Mouse (Mus musculus): Measurements from ENCODE around the gene Ppp1r37. TPM values are rescaled to one million over a fixed set of nuclear protein-coding genes. Genes with fewer than 3 reads are reported as not detected.

Gene Ppp1r37
- total RNA-seq, 1 experiment = 25.3 TPM

DNA sequence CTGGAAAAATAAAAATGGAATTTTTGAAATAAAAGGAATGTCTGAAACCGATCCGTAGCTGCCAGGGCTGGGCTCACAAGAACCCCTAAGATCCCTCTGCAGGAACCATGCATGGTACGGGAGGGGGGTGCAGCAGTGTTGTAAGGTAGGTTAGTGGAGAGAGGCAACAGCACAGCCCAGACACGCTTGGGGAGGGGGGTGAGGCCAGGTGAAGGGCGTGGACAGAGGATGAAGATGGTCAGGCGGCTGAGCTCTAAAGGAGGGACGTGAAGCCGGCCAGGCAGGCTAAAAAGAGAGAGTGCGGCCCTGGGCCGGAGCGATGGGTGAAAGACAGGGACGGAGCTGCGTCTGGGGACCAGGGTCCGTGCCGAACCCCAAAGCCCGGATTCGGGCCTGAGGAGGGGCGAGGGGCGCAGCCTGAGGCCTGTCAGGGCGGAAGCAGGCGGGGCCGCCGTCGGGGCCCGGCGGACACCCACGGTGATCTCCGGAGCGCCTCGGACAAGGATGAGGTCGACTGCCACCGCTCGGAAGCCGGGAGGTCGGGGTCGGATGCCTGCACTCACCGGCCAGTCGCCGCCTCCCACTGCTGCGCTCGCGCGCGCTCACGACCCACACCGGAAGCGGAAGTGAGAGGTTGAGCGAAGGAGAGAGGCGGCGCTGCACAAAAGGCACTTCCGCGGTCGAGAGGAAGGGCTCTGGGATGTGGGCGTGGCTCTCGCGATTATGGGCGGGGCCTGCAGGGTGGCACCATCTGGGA lies 41.2 kb upstream of the Ppp1r37 start, which contains the start of gene Clasrp:
Gene Clasrp, minus strand, starts transcription at position 638 of the 757 bp plus-strand sequence.
- in situ Hi-C loops (cut with MboI; ENCODE audit: low sequenced_read_pairs in 2 of 2, unreplicated experiment in 2 of 2) = no loop called here
- DNase-seq (ENCODE audit: low read depth, low spot score) = peak; percentile 92
- Histone ChIP-seq H3K4me1 (ENCODE audit: control insufficient read depth in 2 of 2, insufficient read depth in 2 of 2, low read length in 2 of 2, poor library complexity in 1 of 2) (peaks cover 3 to 13% of the 10 kb centered on the region in 2 experiments; a peak in 2 of 4 replicates), H3K36me3 (ENCODE audit: control insufficient read depth, insufficient read depth, low read length, poor library complexity, severe bottlenecking) (peaks cover 6% of the 10 kb centered on the region), H3K27ac (ENCODE audit: insufficient read depth, low read depth, low read length, poor library complexity, severe bottlenecking) (peak within 1 kb of the TSS; percentile 49; the same call in 1 of the 2 replicates), H3K4me3 (ENCODE audit: insufficient read depth in 1 of 2, low read depth in 1 of 2, low read length in 2 of 2, poor library complexity in 1 of 2, severe bottlenecking in 1 of 2) (peak within 1 kb of the TSS; percentile 85 to 89), H3K9me3 (ENCODE audit: control insufficient read depth, insufficient read depth, low read depth, low read length) (no peaks in the 10 kb centered on the region), H3K9ac (ENCODE audit: insufficient read depth, low read depth, low read length, poor library complexity, severe bottlenecking) (peak within 1 kb of the TSS; percentile 87)
- TF ChIP-seq ZNF384 (IDR thresholded peaks at IDR 0.05; ENCODE audit: low read depth, low read length) (no peak), MAFK (IDR thresholded peaks at IDR 0.05; ENCODE audit: insufficient read depth, low read depth, low read length) (no peak), CHD2 (IDR thresholded peaks at IDR 0.05; ENCODE audit: low read depth, low read length) (no peak), HCFC1 (IDR thresholded peaks at IDR 0.05; ENCODE audit: borderline replicate concordance, insufficient read depth, low read length) (0 out of 2 replicates have a peak, but pooled peaks have one; percentile 23)

DNA sequence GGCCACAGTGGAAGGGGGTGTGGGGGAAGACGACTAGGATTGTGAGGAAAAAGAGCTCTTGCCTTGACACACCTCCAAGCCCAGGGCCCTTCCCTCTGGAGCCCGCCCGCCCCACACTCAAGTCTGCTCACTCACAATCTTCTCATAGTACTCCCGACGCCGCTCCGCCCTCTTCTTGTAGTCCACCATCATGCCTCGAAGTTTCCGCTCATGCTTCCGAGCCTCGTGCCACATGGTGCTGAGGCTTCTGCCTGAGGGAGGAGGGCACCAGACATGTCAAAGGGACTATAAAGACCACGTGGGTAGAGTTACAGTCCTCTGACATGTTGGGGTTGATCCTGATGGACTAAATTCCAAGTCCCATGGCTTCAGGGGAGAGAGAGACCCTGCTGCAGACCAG lies 40.2 kb upstream of the Ppp1r37 start:
- Histone ChIP-seq H3K36me3 (ENCODE audit: control insufficient read depth, insufficient read depth, low read length, poor library complexity, severe bottlenecking) (peaks cover 13% of the 10 kb centered on the region), H3K9ac (ENCODE audit: insufficient read depth, low read depth, low read length, poor library complexity, severe bottlenecking) (peak overlapping the region; percentile 34; the same call in 1 of the 2 replicates)
- in situ Hi-C loops (cut with MboI; ENCODE audit: low sequenced_read_pairs in 2 of 2, unreplicated experiment in 2 of 2) = no loop called here

DNA sequence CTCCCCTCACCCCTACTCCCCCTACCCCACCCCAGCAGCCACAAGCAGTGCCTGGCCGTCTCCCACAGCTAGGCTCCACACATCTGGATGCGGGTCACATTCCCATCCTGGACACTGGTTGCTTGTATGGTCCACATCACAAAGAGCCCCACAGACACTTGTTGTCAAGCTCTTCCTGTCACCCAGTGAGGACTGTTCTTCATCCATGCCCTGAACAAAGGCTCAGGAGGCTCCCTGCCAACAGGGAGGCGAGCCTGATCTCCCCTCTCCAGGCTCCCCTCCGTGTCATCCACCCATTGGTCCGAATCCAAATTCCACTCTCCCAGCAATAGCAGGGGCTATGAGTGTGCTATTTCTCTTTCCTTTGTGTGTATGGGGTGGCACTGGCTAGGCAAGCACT lies 37.7 kb upstream of the Ppp1r37 start:
- no peak overlapping the region for H3K27ac ChIP-seq (ENCODE audit: insufficient read depth, low read depth, low read length, poor library complexity, severe bottlenecking)
- TF ChIP-seq ZNF384 (IDR thresholded peaks at IDR 0.05; ENCODE audit: low read depth, low read length) (no peak), MAFK (IDR thresholded peaks at IDR 0.05; ENCODE audit: insufficient read depth, low read depth, low read length) (no peak), HCFC1 (IDR thresholded peaks at IDR 0.05; ENCODE audit: borderline replicate concordance, insufficient read depth, low read length) (no peak), CHD2 (IDR thresholded peaks at IDR 0.05; ENCODE audit: low read depth, low read length) (no peak), ZC3H11A (IDR thresholded peaks at IDR 0.05; ENCODE audit: borderline replicate concordance, low read depth, low read length) (no peak)
- H3K36me3 ChIP-seq (ENCODE audit: control insufficient read depth, insufficient read depth, low read length, poor library complexity, severe bottlenecking) = peaks cover 20% of the 10 kb centered on the region
- DNase-seq (ENCODE audit: low read depth, low spot score) = no peak
- H3K4me1 ChIP-seq (ENCODE audit: control insufficient read depth in 2 of 2, insufficient read depth in 2 of 2, low read length in 2 of 2, poor library complexity in 1 of 2) = peaks cover 3 to 15% of the 10 kb centered on the region in 2 experiments; a peak in 2 of 4 replicates
- in situ Hi-C loops (cut with MboI; ENCODE audit: low sequenced_read_pairs in 2 of 2, unreplicated experiment in 2 of 2) = no loop called here
- no peaks in the 10 kb centered on the region for H3K9me3 ChIP-seq (ENCODE audit: control insufficient read depth, insufficient read depth, low read depth, low read length)
- no peak overlapping the region for H3K9ac ChIP-seq (ENCODE audit: insufficient read depth, low read depth, low read length, poor library complexity, severe bottlenecking)
- H3K4me3 ChIP-seq (ENCODE audit: insufficient read depth in 1 of 2, low read depth in 1 of 2, low read length in 2 of 2, poor library complexity in 1 of 2, severe bottlenecking in 1 of 2) = no peak overlapping the region

More for the DNA sequence above, 40.2 kb upstream of the Ppp1r37 start:
- Histone ChIP-seq H3K4me3 (ENCODE audit: insufficient read depth in 1 of 2, low read depth in 1 of 2, low read length in 2 of 2, poor library complexity in 1 of 2, severe bottlenecking in 1 of 2) (peak overlapping the region; percentile 85 to 89; a peak in 3 of 4 replicates), H3K4me1 (ENCODE audit: control insufficient read depth in 2 of 2, insufficient read depth in 2 of 2, low read length in 2 of 2, poor library complexity in 1 of 2) (peaks cover 3 to 13% of the 10 kb centered on the region in 2 experiments; a peak in 2 of 4 replicates), H3K27ac (ENCODE audit: insufficient read depth, low read depth, low read length, poor library complexity, severe bottlenecking) (no peak overlapping the region), H3K9me3 (ENCODE audit: control insufficient read depth, insufficient read depth, low read depth, low read length) (no peaks in the 10 kb centered on the region)
- DNase-seq (ENCODE audit: low read depth, low spot score) = no peak
- TF ChIP-seq CHD2 (IDR thresholded peaks at IDR 0.05; ENCODE audit: low read depth, low read length) (no peak), HCFC1 (IDR thresholded peaks at IDR 0.05; ENCODE audit: borderline replicate concordance, insufficient read depth, low read length) (no peak), MAFK (IDR thresholded peaks at IDR 0.05; ENCODE audit: insufficient read depth, low read depth, low read length) (no peak), ZNF384 (IDR thresholded peaks at IDR 0.05; ENCODE audit: low read depth, low read length) (no peak), ZC3H11A (IDR thresholded peaks at IDR 0.05; ENCODE audit: borderline replicate concordance, low read depth, low read length) (no peak)

DNA sequence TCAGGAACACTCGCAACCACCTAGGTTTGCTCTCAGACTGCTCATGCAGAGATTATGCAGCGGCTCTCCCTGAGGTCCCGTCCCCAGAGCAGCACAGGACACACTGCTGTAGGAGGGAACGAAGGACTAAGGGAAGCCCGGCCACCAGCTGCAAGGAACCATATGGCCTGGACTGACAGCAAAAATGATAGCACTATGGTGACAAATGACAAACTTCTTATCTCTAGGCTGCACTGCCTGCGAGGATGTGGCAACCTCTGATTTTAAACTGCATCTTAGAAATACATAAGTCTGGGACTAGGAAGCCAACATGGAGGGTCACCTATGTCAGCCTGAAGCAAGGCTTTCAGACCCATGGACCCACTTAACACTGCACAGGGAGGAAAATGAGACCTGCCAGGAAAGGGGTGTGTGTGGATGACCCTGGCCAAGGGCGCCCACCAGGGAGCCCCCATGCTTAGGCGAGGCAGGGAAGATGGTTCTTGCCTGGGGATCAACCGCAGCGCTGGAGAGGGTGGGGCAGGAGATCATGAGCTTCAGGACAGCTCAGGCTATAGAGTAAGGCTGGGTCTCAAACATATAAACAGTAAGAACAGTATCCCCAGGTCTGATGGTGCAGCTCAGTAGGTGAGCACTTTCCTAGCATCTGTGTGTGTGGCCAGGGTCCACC lies 30.3 kb upstream of the Ppp1r37 start:
- in situ Hi-C loops (cut with MboI; ENCODE audit: low sequenced_read_pairs in 2 of 2, unreplicated experiment in 2 of 2) = no loop called here
- peaks cover 5 to 26% of the 10 kb centered on the region in 2 experiments; a peak in 3 of 4 replicates for H3K4me1 ChIP-seq (ENCODE audit: control insufficient read depth in 2 of 2, insufficient read depth in 2 of 2, low read length in 2 of 2, poor library complexity in 1 of 2)
- no peak overlapping the region for H3K4me3 ChIP-seq (ENCODE audit: insufficient read depth in 1 of 2, low read depth in 1 of 2, low read length in 2 of 2, poor library complexity in 1 of 2, severe bottlenecking in 1 of 2)
- H3K36me3 ChIP-seq (ENCODE audit: control insufficient read depth, insufficient read depth, low read length, poor library complexity, severe bottlenecking) = peaks cover 57% of the 10 kb centered on the region
- H3K27ac ChIP-seq (ENCODE audit: insufficient read depth, low read depth, low read length, poor library complexity, severe bottlenecking) = no peak overlapping the region
- no peaks in the 10 kb centered on the region for H3K9me3 ChIP-seq (ENCODE audit: control insufficient read depth, insufficient read depth, low read depth, low read length)
- TF ChIP-seq ZNF384 (IDR thresholded peaks at IDR 0.05; ENCODE audit: low read depth, low read length) (no peak), MAFK (IDR thresholded peaks at IDR 0.05; ENCODE audit: insufficient read depth, low read depth, low read length) (no peak), HCFC1 (IDR thresholded peaks at IDR 0.05; ENCODE audit: borderline replicate concordance, insufficient read depth, low read length) (no peak), ZC3H11A (IDR thresholded peaks at IDR 0.05; ENCODE audit: borderline replicate concordance, low read depth, low read length) (no peak), CHD2 (IDR thresholded peaks at IDR 0.05; ENCODE audit: low read depth, low read length) (no peak)
- no peak overlapping the region for H3K9ac ChIP-seq (ENCODE audit: insufficient read depth, low read depth, low read length, poor library complexity, severe bottlenecking)
- no peak for DNase-seq (ENCODE audit: low read depth, low spot score)
